Mouse (Mus musculus) C2C12 (cell line): Measurements from ENCODE around the gene Ahdc1. TPM values are rescaled to one million over a fixed set of nuclear protein-coding genes. Genes with fewer than 3 reads are reported as not detected.

Experiments
- H3K27me3 ChIP-seq: one replicate; pipeline ENCODE4 v1.6.1; 2011; ENCODE audit not compliant: control insufficient read depth, insufficient read depth, insufficient read length
- H3K36me3 ChIP-seq: one replicate; pipeline ENCODE4 v1.6.1; 2011; ENCODE audit not compliant: control insufficient read depth, insufficient read depth
- H3K4me3 ChIP-seq: one replicate; pipeline ENCODE4 v1.5.1; 2011; ENCODE audit warnings: mild to moderate bottlenecking, control low read depth; ENCODE audit not compliant: poor library complexity, insufficient read depth, severe bottlenecking
- H3K79me2 ChIP-seq: one replicate; pipeline ENCODE4 v1.6.1; 2011; ENCODE audit not compliant: control insufficient read depth, insufficient read depth
- H3K79me3 ChIP-seq: one replicate; pipeline ENCODE4 v1.6.1; 2011; ENCODE audit warnings: low read depth, control low read depth
- H3ac ChIP-seq: one replicate; pipeline ENCODE3; 2011; ENCODE audit warnings: low read depth; ENCODE audit not compliant: control insufficient read depth, insufficient read length
- CEBPB ChIP-seq: IDR thresholded peaks from one replicate; pipeline ENCODE4 v1.6.1; 2011; ENCODE audit warnings: low read depth, mild to moderate bottlenecking, control low read depth, moderate library complexity
- CTCF ChIP-seq: IDR thresholded peaks from one replicate; pipeline ENCODE4 v1.5.1; 2011; ENCODE audit not compliant: control insufficient read depth, insufficient read depth, insufficient read length
- FOSL1 ChIP-seq: IDR thresholded peaks from one replicate; pipeline ENCODE4 v1.8.0; 2011; ENCODE audit warnings: mild to moderate bottlenecking, low read length; ENCODE audit not compliant: poor library complexity, insufficient read depth, severe bottlenecking
- MAX ChIP-seq: IDR thresholded peaks from one replicate; pipeline ENCODE4 v1.6.1; 2011; ENCODE audit warnings: mild to moderate bottlenecking, control low read depth
- MYOD1 ChIP-seq: IDR thresholded peaks from one replicate; pipeline ENCODE4 v1.6.1; 2011; ENCODE audit warnings: low read depth; ENCODE audit not compliant: control insufficient read depth, insufficient read length
- MYOG ChIP-seq: IDR thresholded peaks from one replicate; pipeline ENCODE4 v1.6.1; 2011; ENCODE audit not compliant: control insufficient read depth, insufficient read length; ENCODE audit errors: extremely low read depth
- USF1 ChIP-seq: IDR thresholded peaks from one replicate; pipeline ENCODE4 v1.6.1; 2011; ENCODE audit warnings: low read depth, mild to moderate bottlenecking, control low read depth, moderate library complexity
- polyA plus RNA-seq: library from polyadenylated mRNA; unstranded; fragments of >200 nt; fragmentation: generic; extraction: Trizol; gene quantifications from one replicate; pipeline ENCODE4 v1.2.1, GENCODE M21; 2012; ENCODE audit warnings: missing spikeins

The Ahdc1 gene
- polyA plus RNA-seq, 1 experiment, result 27.9 TPM

DNA sequence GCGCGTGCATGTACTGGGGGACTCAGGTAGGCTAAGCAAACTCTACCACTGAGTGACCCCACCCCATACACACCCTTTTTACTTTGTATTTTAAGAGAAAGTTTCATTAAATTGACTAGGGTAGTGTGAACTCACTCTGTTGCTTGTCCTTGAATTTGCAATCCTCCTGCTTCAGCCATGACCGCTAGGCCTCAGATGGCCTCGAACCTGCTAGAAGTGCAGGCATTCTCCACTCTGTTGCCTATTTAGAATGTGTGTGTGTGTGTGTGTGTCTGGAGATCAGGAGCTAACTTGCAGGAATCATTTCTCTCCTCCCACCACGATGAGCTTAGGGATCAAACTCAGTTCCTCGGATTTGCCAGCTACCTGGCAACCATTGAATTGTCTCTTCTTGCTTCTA, 108.5 kb downstream of the Ahdc1 start:
- H3ac ChIP-seq, result no peak overlapping the region
- H3K79me2 ChIP-seq, result no peaks in the 10 kb centered on the region
- H3K27me3 ChIP-seq, result no peaks in the 10 kb centered on the region
- H3K79me3 ChIP-seq, result no peaks in the 10 kb centered on the region
- no peaks in the 10 kb centered on the region for H3K36me3 ChIP-seq
- TF ChIP-seq CEBPB (no peak), MYOD1 (no peak), MAX (no peak), USF1 (no peak), MYOG (no peak), FOSL1 (no peak), CTCF (no peak)
- H3K4me3 ChIP-seq, result no peak overlapping the region

DNA sequence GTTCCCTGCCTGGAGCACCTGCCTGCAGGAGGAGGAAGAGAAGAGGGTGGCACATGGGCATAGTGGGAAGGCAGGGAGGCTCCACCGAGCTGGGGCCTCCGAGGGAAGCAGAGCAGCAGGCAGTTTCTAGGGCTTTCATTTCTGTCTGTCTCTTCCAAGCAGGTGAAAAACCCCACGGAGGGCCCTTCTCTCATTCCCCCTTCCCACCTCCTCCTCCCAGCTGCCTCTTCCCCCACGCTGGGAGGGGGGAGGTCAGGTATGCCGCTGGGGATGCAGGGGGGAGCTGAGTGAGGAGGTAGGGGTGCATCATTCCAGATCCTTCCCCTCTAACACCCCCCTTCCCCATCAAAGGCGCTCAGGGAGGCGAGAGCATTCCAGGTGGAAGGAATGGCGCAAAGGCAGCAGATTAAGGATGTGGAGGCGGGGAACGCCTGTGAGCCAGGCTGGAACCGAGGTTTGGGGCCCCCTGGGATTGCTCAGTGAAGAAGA, 109.8 kb downstream of the Ahdc1 start:
- Histone ChIP-seq H3K27me3 (no peaks in the 10 kb centered on the region), H3K4me3 (no peak overlapping the region), H3ac (no peak overlapping the region), H3K79me3 (no peaks in the 10 kb centered on the region), H3K79me2 (no peaks in the 10 kb centered on the region), H3K36me3 (no peaks in the 10 kb centered on the region)
- TF ChIP-seq MYOD1 (no peak), MYOG (no peak), MAX (no peak), USF1 (no peak), CEBPB (no peak), CTCF (no peak), FOSL1 (no peak)

DNA sequence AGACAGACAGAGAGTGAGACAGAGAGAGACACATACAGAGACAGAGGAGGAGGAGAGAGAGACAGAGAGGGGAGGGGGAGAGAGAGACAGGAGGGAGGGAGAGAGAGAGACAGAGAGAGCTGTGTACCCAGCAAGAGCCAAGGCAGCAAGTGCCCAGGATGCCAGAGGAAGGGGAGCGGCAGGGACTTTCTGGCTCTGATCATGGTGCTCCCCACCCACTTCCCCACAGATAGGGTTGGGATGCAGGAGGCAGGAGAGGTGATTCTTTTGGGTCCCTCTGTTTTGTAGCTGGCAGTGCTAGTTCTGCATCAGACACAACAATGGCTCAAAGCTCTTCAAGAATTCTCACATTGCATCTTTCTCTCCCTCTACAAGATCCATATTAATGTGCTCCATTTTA, 110.4 kb downstream of the Ahdc1 start:
- Histone ChIP-seq H3K27me3 (no peaks in the 10 kb centered on the region), H3K79me3 (no peaks in the 10 kb centered on the region), H3ac (no peak overlapping the region), H3K79me2 (no peaks in the 10 kb centered on the region), H3K4me3 (no peak overlapping the region), H3K36me3 (no peaks in the 10 kb centered on the region)
- no peak for TF ChIP-seq MAX

DNA sequence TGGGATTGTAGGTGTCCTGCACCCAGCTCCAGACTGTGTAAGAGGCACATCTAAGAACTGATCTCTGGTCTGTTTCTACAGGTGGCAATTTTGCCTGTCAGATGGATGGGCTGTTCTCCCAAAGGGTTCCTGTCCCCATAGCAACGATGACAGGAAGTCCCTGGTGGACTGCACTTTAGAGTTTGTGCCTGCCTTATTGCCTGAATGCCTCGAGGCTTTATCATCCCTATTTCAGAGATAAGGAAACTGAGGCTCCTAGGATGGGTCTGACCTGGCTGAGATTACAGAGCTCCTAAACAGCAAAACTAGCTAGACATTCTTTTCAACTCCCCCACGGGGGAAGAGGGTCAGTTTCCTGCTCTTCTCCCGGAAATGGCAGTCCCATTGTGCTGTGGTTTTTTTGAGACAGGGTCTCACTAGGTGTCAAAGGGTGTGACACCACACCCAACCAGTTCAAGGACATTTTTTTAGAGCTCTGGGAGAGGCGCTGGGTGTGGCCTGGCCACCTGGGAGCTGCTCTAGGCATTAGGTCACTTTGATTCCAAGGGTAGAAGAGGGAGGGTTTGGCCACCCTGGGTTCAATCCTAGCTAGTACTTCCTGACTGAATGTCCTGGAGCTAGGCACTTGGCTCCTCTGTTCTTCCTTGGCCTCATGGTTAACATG, 111.0 kb downstream of the Ahdc1 start:
- H3K36me3 ChIP-seq, result no peaks in the 10 kb centered on the region
- no peak overlapping the region for H3K4me3 ChIP-seq
- H3K79me2 ChIP-seq, result no peaks in the 10 kb centered on the region
- TF ChIP-seq MAX (no peak), MYOG (no peak), USF1 (no peak), CEBPB (no peak), FOSL1 (no peak)
- H3ac ChIP-seq, result no peak overlapping the region
- H3K79me3 ChIP-seq, result no peaks in the 10 kb centered on the region
- H3K27me3 ChIP-seq, result no peaks in the 10 kb centered on the region

DNA sequence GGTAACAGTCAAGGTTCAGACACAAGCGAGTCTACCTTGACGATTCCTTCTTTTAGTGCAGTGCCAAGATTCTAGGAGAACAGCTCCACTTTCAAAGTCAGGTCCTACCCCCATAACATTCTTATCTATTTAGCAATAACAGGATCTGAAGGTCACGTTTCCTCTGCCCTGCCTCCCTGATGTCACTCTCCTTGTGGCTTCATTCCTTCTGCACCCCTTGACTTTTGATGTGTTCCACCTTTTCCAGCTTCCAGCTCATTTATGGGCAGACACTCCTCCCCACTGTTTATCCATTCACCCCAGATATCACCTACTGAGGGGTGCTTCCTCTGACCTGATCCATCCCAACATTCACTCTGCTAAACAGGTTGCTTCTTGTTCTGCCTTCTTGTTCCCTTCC, 116.0 kb downstream of the Ahdc1 start:
- peaks cover 26% of the 10 kb centered on the region for H3K79me2 ChIP-seq
- no peak overlapping the region for H3K4me3 ChIP-seq
- H3ac ChIP-seq, result no peak overlapping the region
- no peaks in the 10 kb centered on the region for H3K36me3 ChIP-seq
- H3K79me3 ChIP-seq, result peaks cover 16% of the 10 kb centered on the region
- H3K27me3 ChIP-seq, result no peaks in the 10 kb centered on the region
- no peak for TF ChIP-seq FOSL1
- TF ChIP-seq CEBPB, result no peak
- no peak for TF ChIP-seq CTCF
- TF ChIP-seq MYOD1, result no peak
- TF ChIP-seq MYOG, result no peak
- TF ChIP-seq MAX, result no peak
- TF ChIP-seq USF1, result no peak

Other genes with a start within 250 kb of the Ahdc1 start
- gene Rpa2, start 242.9 kb upstream of the Ahdc1 start, polyA plus RNA-seq, result 63.9 TPM
- gene Themis2, start 214.9 kb upstream of the Ahdc1 start, polyA plus RNA-seq, result not detected
- gene Ppp1r8, start 168.1 kb upstream of the Ahdc1 start, polyA plus RNA-seq, result 81.7 TPM
- gene Stx12, start 126.8 kb upstream of the Ahdc1 start, polyA plus RNA-seq, result 19.2 TPM
- gene Fam76a, start 88.7 kb upstream of the Ahdc1 start, polyA plus RNA-seq, result 15.5 TPM
- gene Fgr, start 37.2 kb upstream of the Ahdc1 start, polyA plus RNA-seq, result 0.01 TPM
- gene Wasf2, start 119.2 kb downstream of the Ahdc1 start, polyA plus RNA-seq, result 52.1 TPM
- 0.23 TPM for gene Cd164l2, start 200.9 kb downstream of the Ahdc1 start, polyA plus RNA-seq
- 0.53 TPM for gene Gpr3, start 201.3 kb downstream of the Ahdc1 start, polyA plus RNA-seq
- gene Map3k6, start 229.6 kb downstream of the Ahdc1 start, polyA plus RNA-seq, result 7.3 TPM